Mouse (Mus musculus) frontal cortex, adult 2 months (tissue): Measurements from ENCODE around the gene Abtb2. TPM values are rescaled to one million over a fixed set of nuclear protein-coding genes. Genes with fewer than 3 reads are reported as not detected.

ENCODE experiments used
- polyA plus RNA-seq: library from polyadenylated mRNA; depleted of rRNA; stranded (reverse); fragments of >200 nt; gene quantifications from 2 replicates; pipeline ENCODE4 v1.2.3, GENCODE M21; 2012; rRNA removed

The Abtb2 gene
- polyA plus RNA-seq, 1 experiment, result 12.0 TPM

Other genes starting within 250 kb of the Abtb2 start
- gene Elf5, start 154.6 kb upstream of the Abtb2 start, polyA plus RNA-seq, result 0.54 and 0.78 TPM in 2 replicates
- 41.8 and 42.7 TPM in 2 replicates for gene Cat, start 81.2 kb upstream of the Abtb2 start, polyA plus RNA-seq
- gene Nat10, start 195.0 kb downstream of the Abtb2 start, polyA plus RNA-seq, result 43.2 and 55.7 TPM in 2 replicates
- 160 and 174 TPM in 2 replicates for gene Caprin1, start 231.3 kb downstream of the Abtb2 start, polyA plus RNA-seq